20 mouse cellular contexts compared by ENCODE assay signal in the genomic region with DNA sequence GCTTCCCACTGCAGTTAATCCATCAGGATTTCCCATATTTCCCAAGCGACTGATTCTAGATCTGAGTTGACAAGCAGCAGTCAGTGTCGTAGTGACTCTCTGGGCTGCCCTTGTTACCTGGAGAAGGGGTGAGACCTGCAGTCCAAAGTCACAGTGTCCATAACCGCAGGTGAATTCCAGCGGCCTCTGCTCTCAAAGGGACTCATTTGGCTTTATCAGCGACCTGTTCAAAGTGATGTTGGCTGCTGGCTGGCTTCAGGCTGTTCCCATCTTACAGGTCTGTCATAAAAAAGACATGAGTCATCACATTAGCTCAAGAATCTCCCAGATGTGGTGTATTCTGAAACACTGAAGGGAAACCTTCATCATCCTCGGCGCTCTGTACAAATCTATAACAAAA. TPM values are rescaled to one million over a fixed set of nuclear protein-coding genes. Genes with fewer than 3 reads are reported as not detected.
DNase-seq lines count a peak whose midpoint lies in the region; ATAC-seq and TF ChIP-seq lines count a peak whose summit lies in the region.
"Had no signal": no experiment of that assay in that cellular context is flagged by ENCODE, and none has a peak within 500 bp of the region (broad histone marks: within the 10 kb centered on the region; RNA-seq: fewer than 3 reads in every experiment).

No protein-coding gene starts in this region.

- no peak overlapping the region for H3K9ac ChIP-seq in liver, embryonic 12.5 days
- H3K9ac ChIP-seq in liver, postnatal 0 days (replicated peaks): no peak overlapping the region
- H3K9ac ChIP-seq in intestine, embryonic 15.5 days: no peak overlapping the region
- H3K9ac ChIP-seq in liver, embryonic 15.5 days: no peak overlapping the region
- H3K9ac ChIP-seq: hindbrain, embryonic 13.5 days had no signal

- no peaks in the 10 kb centered on the region; the same call in 1 of the 2 replicates for H3K27me3 ChIP-seq in liver, embryonic 12.5 days (replicated peaks)
- no peaks in the 10 kb centered on the region for H3K27me3 ChIP-seq in liver, postnatal 0 days (ENCODE audit: insufficient read depth, low read length)
- H3K27me3 ChIP-seq in intestine, embryonic 15.5 days (replicated peaks): peaks cover 6% of the 10 kb centered on the region; the same call in 1 of the 2 replicates
- H3K27me3 ChIP-seq in liver, embryonic 15.5 days: no peaks in the 10 kb centered on the region
- H3K27me3 ChIP-seq: CH12.LX had no signal

- peaks cover 54% of the 10 kb centered on the region for H3K4me1 ChIP-seq in liver, embryonic 12.5 days
- H3K4me1 ChIP-seq in liver, postnatal 0 days (ENCODE audit: insufficient read depth): peaks cover 24% of the 10 kb centered on the region
- 0 out of 2 replicates have a peak, but pooled peaks cover 2% of the 10 kb centered on the region for H3K4me1 ChIP-seq in intestine, embryonic 15.5 days (replicated peaks)
- H3K4me1 ChIP-seq in liver, embryonic 15.5 days (replicated peaks): peaks cover 59% of the 10 kb centered on the region
- H3K4me1 ChIP-seq: embryonic facial prominence, embryonic 10.5 days; forebrain, embryonic 10.5 days; hindbrain, embryonic 13.5 days had no signal

- no peak for DNase-seq in liver, postnatal 0 days
- no peak for DNase-seq in kidney, adult 8-10 months
- DNase-seq in gastrocnemius, postnatal 4 days (ENCODE audit: low spot score in 2 of 2): no peak
- DNase-seq: adrenal gland, adult 2 months; adrenal gland, postnatal 36 days; cerebellum, adult 2 months; cerebellum, postnatal 10 days; gastrocnemius, adult 2 months; gastrocnemius, postnatal 25 days; heart, adult 11 months; heart, postnatal 10 days had no signal

- peak overlapping the region; percentile 19; the same call in 1 of the 2 replicates for H3K4me2 ChIP-seq in liver, embryonic 12.5 days
- no peak overlapping the region for H3K4me2 ChIP-seq in liver, postnatal 0 days (ENCODE audit: low read depth, low read length)
- H3K4me2 ChIP-seq in intestine, embryonic 15.5 days (replicated peaks): no peak overlapping the region
- no peak overlapping the region for H3K4me2 ChIP-seq in liver, embryonic 15.5 days
- H3K4me2 ChIP-seq: hindbrain, embryonic 13.5 days had no signal

- no peak for ATAC-seq in liver, embryonic 12.5 days
- no peak for ATAC-seq in liver, postnatal 0 days
- ATAC-seq in intestine, embryonic 15.5 days: peak; percentile 71
- ATAC-seq in liver, embryonic 15.5 days (ENCODE audit: insufficient read depth): no peak
- ATAC-seq: forebrain, embryonic 14.5 days had no signal

- TF ChIP-seq EP300 in liver, postnatal 0 days (IDR thresholded peaks at IDR 0.05; ENCODE audit: low read depth): no peak

- H3K27ac ChIP-seq in liver, embryonic 12.5 days: peak overlapping the region; percentile 52
- H3K27ac ChIP-seq in liver, postnatal 0 days (ENCODE audit: low read depth): no peak overlapping the region
- no peak overlapping the region for H3K27ac ChIP-seq in intestine, embryonic 15.5 days
- peak overlapping the region; percentile 16; the same call in 1 of the 2 replicates for H3K27ac ChIP-seq in liver, embryonic 15.5 days (replicated peaks)
- H3K27ac ChIP-seq: embryonic facial prominence, embryonic 10.5 days; forebrain, embryonic 10.5 days; gastrocnemius, adult 2 months; hindbrain, embryonic 13.5 days had no signal

- H3K4me3 ChIP-seq in liver, embryonic 12.5 days: no peak overlapping the region
- H3K4me3 ChIP-seq in liver, postnatal 0 days (ENCODE audit: low read depth, low read length): no peak overlapping the region
- H3K4me3 ChIP-seq in intestine, embryonic 15.5 days (replicated peaks): no peak overlapping the region
- no peak overlapping the region for H3K4me3 ChIP-seq in liver, embryonic 15.5 days (replicated peaks)
- H3K4me3 ChIP-seq: embryonic facial prominence, embryonic 10.5 days; forebrain, embryonic 10.5 days; gastrocnemius, adult 2 months; hindbrain, embryonic 13.5 days had no signal

- no peaks in the 10 kb centered on the region for H3K9me3 ChIP-seq in liver, embryonic 12.5 days (replicated peaks)
- no peaks in the 10 kb centered on the region for H3K9me3 ChIP-seq in liver, postnatal 0 days (ENCODE audit: low read length)
- no peaks in the 10 kb centered on the region for H3K9me3 ChIP-seq in intestine, embryonic 15.5 days
- no peaks in the 10 kb centered on the region for H3K9me3 ChIP-seq in liver, embryonic 15.5 days (replicated peaks)
- H3K9me3 ChIP-seq: embryonic facial prominence, embryonic 10.5 days; forebrain, embryonic 10.5 days; hindbrain, embryonic 13.5 days had no signal

- TF ChIP-seq CTCF in liver, postnatal 0 days (IDR thresholded peaks at IDR 0.05; ENCODE audit: low read depth): no peak

- 86% methylated on average over 7 of the region's 7 CpGs for WGBS in liver, embryonic 12.5 days (ENCODE audit: insufficient replicate concordance)
- 80% methylated on average over 7 of the region's 7 CpGs for WGBS in liver, postnatal 0 days (ENCODE audit: insufficient replicate concordance)
- 62% methylated on average over 7 of the region's 7 CpGs for WGBS in intestine, embryonic 15.5 days
- 82% methylated on average over 7 of the region's 7 CpGs for WGBS in liver, embryonic 15.5 days (ENCODE audit: insufficient replicate concordance)

- H3K36me3 ChIP-seq in liver, embryonic 12.5 days: no peaks in the 10 kb centered on the region
- H3K36me3 ChIP-seq in liver, postnatal 0 days (replicated peaks; ENCODE audit: insufficient read depth, low read length): no peaks in the 10 kb centered on the region
- no peaks in the 10 kb centered on the region for H3K36me3 ChIP-seq in intestine, embryonic 15.5 days
- H3K36me3 ChIP-seq in liver, embryonic 15.5 days (replicated peaks): 0 out of 2 replicates have a peak, but pooled peaks cover 2% of the 10 kb centered on the region
- H3K36me3 ChIP-seq: embryonic facial prominence, embryonic 10.5 days; forebrain, embryonic 10.5 days; hindbrain, embryonic 13.5 days had no signal

RNA-seq across cellular contexts. Expression of gene Slc30a10, which starts 5.7 kb away (rescaled TPM):
- 17.6 and 18.5 TPM in 2 replicates for polyA plus RNA-seq in liver, embryonic 12.5 days (2016; fragmentation: Nextera tagmentation; extraction: Ambion mirVana)
- polyA plus RNA-seq in liver, postnatal 0 days (2015; fragmentation: Nextera tagmentation; extraction: Ambion mirVana): 8.0 and 9.1 TPM in 2 replicates
- 2.3 TPM in 2 replicates for polyA plus RNA-seq in intestine, embryonic 15.5 days (2015; fragmentation: Nextera tagmentation; extraction: Ambion mirVana)
- polyA plus RNA-seq in liver, embryonic 15.5 days (2015; fragmentation: Nextera tagmentation; extraction: Ambion mirVana): 13.0 and 14.2 TPM in 2 replicates
- total RNA-seq in gastrocnemius, postnatal 4 days (2021): under 1 TPM; 0.10 to 0.41 TPM
- total RNA-seq: CH12.LX; gastrocnemius, adult 2 months; gastrocnemius, postnatal 25 days; heart, postnatal 10 days; hematopoietic stem cell, adult 5-6 weeks had no signal
- polyA plus RNA-seq: adrenal gland, adult 2 months had no signal

Comparison
In these comparisons a context has a peak if more than half of its experiments do, and no peak if none do; other contexts are left out.
1. H3K27ac ChIP-seq: peak in liver, embryonic 12.5 days (single experiment) and liver, embryonic 15.5 days (single experiment); none in liver, postnatal 0 days (single experiment) and intestine, embryonic 15.5 days (single experiment).